Mouse (Mus musculus): Measurements from ENCODE around the gene Tmem203. TPM values are rescaled to one million over a fixed set of nuclear protein-coding genes. Genes with fewer than 3 reads are reported as not detected.

Tmem203 gene
- polyA plus RNA-seq, 1 experiment from 2014 or later, result 25.1 TPM

- peaks cover 5% of the 10 kb centered on the region; the same call in 1 of the 2 replicates for H3K27me3 ChIP-seq (replicated peaks)
- H3K4me3 ChIP-seq (replicated peaks), result peak overlapping the region; percentile 74
- no peak overlapping the region for H3K27ac ChIP-seq
- peaks cover 9% of the 10 kb centered on the region; the same call in 1 of the 2 replicates for H3K36me3 ChIP-seq
- peaks cover 41% of the 10 kb centered on the region for H3K4me1 ChIP-seq
- 78% methylated on average over 3 of the region's 3 CpGs for WGBS
- no peak for ATAC-seq (ENCODE audit: insufficient read depth, low FRiP score, low read depth)
- H3K9me3 ChIP-seq, result no peaks in the 10 kb centered on the region
- peak overlapping the region; percentile 84 for H3K4me2 ChIP-seq
- H3K9ac ChIP-seq, result no peak overlapping the region
Measured at GRCm38 (mm10) chr2:25264851-25265250, 9.6 kb downstream of the Tmem203 start.

- WGBS, result 54% methylated on average over 6 of the region's 6 CpGs
- Histone ChIP-seq H3K9ac (no peak overlapping the region), H3K27me3 (replicated peaks) (peaks cover 5% of the 10 kb centered on the region; the same call in 1 of the 2 replicates), H3K36me3 (peaks cover 17% of the 10 kb centered on the region; the same call in 1 of the 2 replicates), H3K4me1 (peaks cover 50% of the 10 kb centered on the region), H3K4me2 (peak overlapping the region; percentile 84), H3K9me3 (no peaks in the 10 kb centered on the region), H3K27ac (peak overlapping the region; percentile 86), H3K4me3 (replicated peaks) (peak overlapping the region; percentile 74; the same call in 1 of the 2 replicates)
- ATAC-seq (ENCODE audit: insufficient read depth, low FRiP score, low read depth), result no peak
Measured at GRCm38 (mm10) chr2:25265897-25266656, 10.8 kb downstream of the Tmem203 start.

- Histone ChIP-seq H3K9ac (no peak overlapping the region), H3K4me2 (peak overlapping the region; percentile 84), H3K27me3 (replicated peaks) (peaks cover 5% of the 10 kb centered on the region; the same call in 1 of the 2 replicates), H3K9me3 (no peaks in the 10 kb centered on the region), H3K27ac (peak overlapping the region; percentile 86), H3K4me3 (replicated peaks) (peak overlapping the region; percentile 74; the same call in 1 of the 2 replicates), H3K36me3 (peaks cover 17% of the 10 kb centered on the region; the same call in 1 of the 2 replicates), H3K4me1 (peaks cover 56% of the 10 kb centered on the region)
- no peak for ATAC-seq (ENCODE audit: insufficient read depth, low FRiP score, low read depth)
- 23% methylated on average over 2 of the region's 2 CpGs for WGBS
Measured at GRCm38 (mm10) chr2:25266720-25267119, 11.5 kb downstream of the Tmem203 start.

GRCm38 (mm10) chr2:25267241-25267640 is 12.0 kb downstream of the Tmem203 start:
- no peak overlapping the region for H3K9ac ChIP-seq
- H3K27ac ChIP-seq, result peak overlapping the region; percentile 86
- no peak for ATAC-seq (ENCODE audit: insufficient read depth, low FRiP score, low read depth)
- peak overlapping the region; percentile 84 for H3K4me2 ChIP-seq
- no peaks in the 10 kb centered on the region for H3K9me3 ChIP-seq
- no peak overlapping the region; the same call in 1 of the 2 replicates for H3K4me3 ChIP-seq (replicated peaks)
- peaks cover 17% of the 10 kb centered on the region; the same call in 1 of the 2 replicates for H3K36me3 ChIP-seq
- peaks cover 5% of the 10 kb centered on the region; the same call in 1 of the 2 replicates for H3K27me3 ChIP-seq (replicated peaks)
- peaks cover 57% of the 10 kb centered on the region for H3K4me1 ChIP-seq

- Histone ChIP-seq H3K27ac (no peak overlapping the region), H3K9me3 (no peaks in the 10 kb centered on the region), H3K4me3 (replicated peaks) (no peak overlapping the region), H3K9ac (no peak overlapping the region), H3K4me1 (peaks cover 58% of the 10 kb centered on the region), H3K4me2 (peak overlapping the region; percentile 84; the same call in 1 of the 2 replicates), H3K36me3 (peaks cover 17% of the 10 kb centered on the region; the same call in 1 of the 2 replicates), H3K27me3 (replicated peaks) (peaks cover 5% of the 10 kb centered on the region; the same call in 1 of the 2 replicates)
- 73% methylated on average over 4 of the region's 4 CpGs for WGBS
- no peak for ATAC-seq (ENCODE audit: insufficient read depth, low FRiP score, low read depth)
Measured at GRCm38 (mm10) chr2:25267746-25268309, 12.6 kb downstream of the Tmem203 start.

- no peaks in the 10 kb centered on the region for H3K9me3 ChIP-seq
- peak within 1 kb of the TSS; percentile 91 for H3K4me2 ChIP-seq
- H3K27ac ChIP-seq, result peak within 1 kb of the TSS; percentile 92
- peak within 1 kb of the TSS; percentile 96 for H3K4me3 ChIP-seq (replicated peaks)
- under 1% methylated on average over 53 of the region's 55 CpGs for WGBS
- peak within 1 kb of the TSS; percentile 84 for H3K9ac ChIP-seq
- peaks cover 46% of the 10 kb centered on the region for H3K36me3 ChIP-seq
- peaks cover 36% of the 10 kb centered on the region for H3K4me1 ChIP-seq
- H3K27me3 ChIP-seq (replicated peaks), result no peaks in the 10 kb centered on the region
- ATAC-seq (ENCODE audit: insufficient read depth, low FRiP score, low read depth), result peak; percentile 96
Measured at GRCm38 (mm10) chr2:25271827-25272511, 16.7 kb downstream of the Tmem203 start, which contains the start of the genes Ssna1 and Anapc2. Gene Ssna1 (minus strand): TSS chr2:25272438. Gene Anapc2 (plus strand): TSS chr2:25272478.

- peak overlapping the region; percentile 96 for H3K4me3 ChIP-seq (replicated peaks)
- peaks cover 49% of the 10 kb centered on the region for H3K36me3 ChIP-seq
- WGBS, result 0% methylated on average over 29 of the region's 29 CpGs
- no peaks in the 10 kb centered on the region for H3K9me3 ChIP-seq
- H3K4me2 ChIP-seq, result peak overlapping the region; percentile 91
- peak overlapping the region; percentile 55 for H3K27ac ChIP-seq
- peak; percentile 27; the same call in 1 of the 2 replicates for ATAC-seq (ENCODE audit: insufficient read depth, low FRiP score, low read depth)
- H3K4me1 ChIP-seq, result peaks cover 30% of the 10 kb centered on the region
- no peaks in the 10 kb centered on the region for H3K27me3 ChIP-seq (replicated peaks)
- peak overlapping the region; percentile 84 for H3K9ac ChIP-seq
Measured at GRCm38 (mm10) chr2:25272515-25272914, 17.3 kb downstream of the Tmem203 start.

- H3K4me1 ChIP-seq, result peaks cover 28% of the 10 kb centered on the region
- peak overlapping the region; percentile 84 for H3K9ac ChIP-seq
- peak overlapping the region; percentile 96 for H3K4me3 ChIP-seq (replicated peaks)
- H3K4me2 ChIP-seq, result peak overlapping the region; percentile 91
- H3K27me3 ChIP-seq (replicated peaks), result no peaks in the 10 kb centered on the region
- 34% methylated on average over 16 of the region's 16 CpGs for WGBS
- no peak for ATAC-seq (ENCODE audit: insufficient read depth, low FRiP score, low read depth)
- peaks cover 54% of the 10 kb centered on the region for H3K36me3 ChIP-seq
- H3K27ac ChIP-seq, result peak overlapping the region; percentile 55
- no peaks in the 10 kb centered on the region for H3K9me3 ChIP-seq
Measured at GRCm38 (mm10) chr2:25273010-25273409, 17.8 kb downstream of the Tmem203 start.

GRCm38 (mm10) chr2:25278928-25279882 is 24.0 kb downstream of the Tmem203 start:
- peaks cover 72% of the 10 kb centered on the region for H3K36me3 ChIP-seq

GRCm38 (mm10) chr2:25285551-25285950 is 30.3 kb downstream of the Tmem203 start:
- Histone ChIP-seq H3K9ac (no peak overlapping the region), H3K4me2 (no peak overlapping the region), H3K27ac (peak overlapping the region; percentile 92), H3K9me3 (no peaks in the 10 kb centered on the region), H3K4me3 (replicated peaks) (no peak overlapping the region), H3K4me1 (peaks cover 21% of the 10 kb centered on the region; the same call in 1 of the 2 replicates), H3K36me3 (peaks cover 39% of the 10 kb centered on the region), H3K27me3 (replicated peaks) (peaks cover 26% of the 10 kb centered on the region)
- no peak for ATAC-seq (ENCODE audit: insufficient read depth, low FRiP score, low read depth)
- 90% methylated on average over 2 of the region's 2 CpGs for WGBS

More at GRCm38 (mm10) chr2:25278928-25279882, 24.0 kb downstream of the Tmem203 start:
- ATAC-seq (ENCODE audit: insufficient read depth, low FRiP score, low read depth), result no peak; the same call in 1 of the 2 replicates
- no peak overlapping the region for H3K4me3 ChIP-seq (replicated peaks)
- no peaks in the 10 kb centered on the region for H3K4me1 ChIP-seq
- H3K27ac ChIP-seq, result no peak overlapping the region
- H3K4me2 ChIP-seq, result no peak overlapping the region
- no peaks in the 10 kb centered on the region for H3K9me3 ChIP-seq
- 59% methylated on average over 13 of the region's 13 CpGs for WGBS
- no peaks in the 10 kb centered on the region for H3K27me3 ChIP-seq (replicated peaks)
- H3K9ac ChIP-seq, result no peak overlapping the region
